Mouse (Mus musculus) mouse trophoblast stem cell (cell line): ENCODE measurements around the gene Ank.

Experiments
- in situ Hi-C, 2 experiments: fragments of 300-500 bp; cut with MseI, MboI; formaldehyde crosslinking; loops; 2 replicates in 1 of 2; 3 replicates in 1 of 2; pipeline ENCODE4 v1.15.1; 2025

Ank gene

GRCm38 (mm10) chr15:27630601-27631383, 164.3 kb downstream of the Ank start, which contains the start of gene Otulin:
Gene Otulin, minus strand, starts transcription at chr15:27630693.
- in situ Hi-C loops = no loop called here

DNA sequence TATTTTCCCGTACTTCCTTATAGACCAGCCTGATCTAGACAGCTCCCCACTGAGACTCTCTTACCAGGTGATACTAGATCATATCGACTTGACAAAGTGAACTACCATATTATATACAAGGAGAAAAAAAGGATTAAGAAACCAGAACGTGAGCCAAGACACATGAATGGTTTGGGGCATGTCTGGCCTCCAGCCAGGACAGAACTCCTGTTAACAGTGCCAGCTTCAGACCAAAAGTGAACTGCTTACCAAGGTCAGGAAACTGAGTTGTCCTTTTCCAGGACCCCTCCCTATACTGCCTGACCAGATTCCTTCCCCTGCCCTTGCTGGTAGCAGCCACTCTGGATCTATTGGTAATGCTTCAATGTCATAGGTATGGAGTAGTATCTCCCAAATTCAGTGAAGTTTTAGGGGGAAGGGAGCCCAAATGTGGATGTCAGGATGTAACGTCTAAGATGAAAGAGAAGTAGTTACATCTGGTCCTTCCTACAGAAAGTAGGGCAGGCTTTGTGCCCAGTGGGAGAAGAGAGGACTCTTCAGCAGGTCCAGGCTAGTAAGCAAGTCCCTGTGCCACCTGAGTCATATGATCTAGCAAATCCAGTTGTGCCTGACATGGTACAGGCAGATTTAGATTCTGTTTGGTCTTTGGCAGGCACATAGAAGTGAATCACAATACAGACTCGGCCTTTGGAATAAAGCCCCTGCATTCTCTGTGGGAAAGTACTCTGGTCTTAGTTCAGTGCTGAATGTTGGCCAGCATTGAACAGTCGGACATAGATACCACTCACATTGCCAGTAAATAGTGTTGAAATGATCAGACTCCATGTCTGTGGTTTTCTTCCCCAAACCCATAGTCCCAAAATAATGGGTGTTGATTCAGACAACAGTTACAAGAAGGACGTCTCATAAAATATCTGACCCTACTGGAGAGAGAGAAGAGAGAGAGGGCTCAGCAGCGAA, 167.7 kb downstream of the Ank start:
- in situ Hi-C loops = no loop called here

DNA sequence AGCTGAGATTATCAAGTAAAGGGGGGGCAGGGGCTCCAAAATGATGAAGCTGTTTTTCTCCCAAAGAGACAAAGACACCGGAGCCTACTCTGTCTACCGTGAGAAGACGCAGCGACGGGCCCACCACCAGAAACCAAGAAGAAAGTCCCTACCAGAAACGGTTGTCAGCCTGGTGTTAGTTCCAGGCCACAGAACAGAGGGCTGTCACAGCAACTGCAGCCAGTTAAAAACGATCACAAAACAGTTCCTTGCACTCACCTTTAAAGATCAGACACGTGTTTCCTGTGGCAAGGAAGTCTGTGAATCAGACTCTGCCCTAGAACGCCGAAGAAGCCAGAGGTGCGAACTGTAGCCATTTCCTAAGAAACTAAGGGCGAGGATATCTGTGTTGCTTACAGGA, 174.7 kb downstream of the Ank start:
- in situ Hi-C loops = no loop called here

GRCm38 (mm10) chr15:27642895-27643294, 176.4 kb downstream of the Ank start:
- in situ Hi-C loops = no loop called here
